In genomic region chr14:62496501-62496900, GRCm38 (mm10) we compare ENCODE assay signal across 22 mouse cellular contexts. TPM values are rescaled to one million over a fixed set of nuclear protein-coding genes. Genes with fewer than 3 reads are reported as not detected.
"Had no signal": no experiment of that assay in that cellular context is flagged by ENCODE, and none has a peak within 500 bp of the region (broad histone marks: within the 10 kb centered on the region; RNA-seq: fewer than 3 reads in every experiment).

No protein-coding gene starts in this region.

- H3K9ac ChIP-seq: lung, embryonic 14.5 days; midbrain, embryonic 12.5 days; neural tube, embryonic 13.5 days; neural tube, embryonic 15.5 days had no signal

- H3K27me3 ChIP-seq: midbrain, embryonic 12.5 days; neural tube, embryonic 13.5 days; neural tube, embryonic 15.5 days had no signal

- DNase-seq: lung, embryonic 14.5 days; lung, postnatal 10 days; lung, postnatal 4 days; midbrain, embryonic 14.5 days; retina, postnatal 1 day; right cerebral cortex, adult 18-20 months; right cerebral cortex, postnatal 25 days; right cerebral cortex, postnatal 4 days; spleen, adult 18-20 months; thymus, adult 18-20 months; thymus, postnatal 14 days; thymus, postnatal 36 days had no signal

- ATAC-seq: midbrain, embryonic 16.5 days had no signal

- H3K4me1 ChIP-seq: midbrain, embryonic 10.5 days had no signal

- H3K4me3 ChIP-seq: midbrain, embryonic 10.5 days; midbrain, embryonic 12.5 days; myocyte; neural tube, embryonic 13.5 days; neural tube, embryonic 15.5 days had no signal

- H3K9me3 ChIP-seq: midbrain, embryonic 10.5 days; midbrain, embryonic 12.5 days; neural tube, embryonic 13.5 days; neural tube, embryonic 15.5 days had no signal

- H3K36me3 ChIP-seq: midbrain, embryonic 10.5 days; midbrain, embryonic 12.5 days; neural tube, embryonic 13.5 days; neural tube, embryonic 15.5 days had no signal

- H3K27ac ChIP-seq: midbrain, embryonic 10.5 days; midbrain, embryonic 12.5 days; neural tube, embryonic 13.5 days; neural tube, embryonic 15.5 days had no signal

- H3K4me2 ChIP-seq: lung, embryonic 14.5 days; midbrain, embryonic 12.5 days; neural tube, embryonic 13.5 days; neural tube, embryonic 15.5 days had no signal

RNA-seq across cellular contexts. Expression of gene Gucy1b2, which starts 40.4 kb away (rescaled TPM):
- total RNA-seq: megakaryocyte, adult 5-6 weeks; megakaryocyte-erythroid progenitor cell, adult 5-6 weeks had no signal
- polyA plus RNA-seq: myocyte; small intestine, adult 2 months; stomach, embryonic 14.5 days had no signal

RNA-seq across cellular contexts. Expression of gene Fam124a, which starts 59.0 kb away (rescaled TPM):
- total RNA-seq: megakaryocyte, adult 5-6 weeks; megakaryocyte-erythroid progenitor cell, adult 5-6 weeks had no signal
